Mouse (Mus musculus) heart, adult 18-20 months (tissue): ENCODE measurements at regions not wholly inside any gene's neighbourhood (a gene's known extent, or its start where the extent isn't known, plus 50 kb on each side); places are given as distances from the start of the nearest gene placed in this dataset.
A peak's percentile ranks its signal among the peaks of the same experiment; 100 is the strongest.

Experiments used
- DNase-seq, 2 experiments: peaks; one replicate each; pipeline ENCODE4 v3.0.0; 2021 to 2022; ENCODE audit warnings: mixed read lengths in 1 of 2

GRCm38 (mm10) chr1:73341911-73342310 is 326.2 kb upstream of the Tnp1 start:
- peak; percentile 5 to 25 for DNase-seq

- DNase-seq: no peak
These were observed 321.7 kb upstream of the Tnp1 start for GRCm38 (mm10) chr1:73337401-73337800.

GRCm38 (mm10) chr1:73309556-73309955 is 293.8 kb upstream of the Tnp1 start:
- DNase-seq: peak; percentile 31 to 62

- no peak for DNase-seq
These were observed 292.7 kb upstream of the Tnp1 start for GRCm38 (mm10) chr1:73308420-73308819.

- no peak for DNase-seq
These were observed 291.5 kb upstream of the Tnp1 start for GRCm38 (mm10) chr1:73307194-73307593.

GRCm38 (mm10) chr1:73299978-73300688 is 284.4 kb upstream of the Tnp1 start:
- DNase-seq: no peak

GRCm38 (mm10) chr1:73285342-73285741 is 269.6 kb upstream of the Tnp1 start:
- no peak for DNase-seq

GRCm38 (mm10) chr1:73274480-73274879 is 258.8 kb upstream of the Tnp1 start:
- DNase-seq: peak; percentile 54 to 72

GRCm38 (mm10) chr1:73270787-73271391 is 255.2 kb upstream of the Tnp1 start:
- no peak for DNase-seq

- DNase-seq: peak; percentile 30 to 74
These were observed 253.5 kb upstream of the Tnp1 start for GRCm38 (mm10) chr1:73269051-73269755.

GRCm38 (mm10) chr1:73265009-73265408 is 249.3 kb upstream of the Tnp1 start:
- peak; percentile 28 to 52 for DNase-seq

GRCm38 (mm10) chr1:73264245-73264644 is 248.5 kb upstream of the Tnp1 start:
- DNase-seq: no peak

GRCm38 (mm10) chr1:73259525-73260098 is 243.9 kb upstream of the Tnp1 start:
- no peak for DNase-seq

- no peak for DNase-seq
These were observed 241.6 kb upstream of the Tnp1 start for GRCm38 (mm10) chr1:73257263-73257662.

GRCm38 (mm10) chr1:73251911-73252356 is 236.2 kb upstream of the Tnp1 start:
- DNase-seq: no peak

- no peak for DNase-seq
These were observed 228.3 kb upstream of the Tnp1 start for GRCm38 (mm10) chr1:73244016-73244415.

- DNase-seq: no peak
These were observed 226.6 kb upstream of the Tnp1 start for GRCm38 (mm10) chr1:73242290-73242689.

- no peak for DNase-seq
These were observed 221.2 kb upstream of the Tnp1 start for GRCm38 (mm10) chr1:73236867-73237266.

GRCm38 (mm10) chr1:73233636-73234035 is 217.9 kb upstream of the Tnp1 start:
- DNase-seq: no peak

GRCm38 (mm10) chr1:73233041-73233440 is 217.3 kb upstream of the Tnp1 start:
- DNase-seq: no peak

- DNase-seq: no peak
These were observed 214.9 kb upstream of the Tnp1 start for GRCm38 (mm10) chr1:73230611-73231010.

- DNase-seq: no peak
These were observed 211.5 kb upstream of the Tnp1 start for GRCm38 (mm10) chr1:73227246-73227645.

- peak; percentile 12 to 38 for DNase-seq
These were observed 206.2 kb upstream of the Tnp1 start for GRCm38 (mm10) chr1:73221863-73222262.
